Mouse (Mus musculus): ENCODE measurements around the gene Gm5475. TPM values are rescaled to one million over a fixed set of nuclear protein-coding genes. Genes with fewer than 3 reads are reported as not detected.
A peak's percentile ranks its signal among the peaks of the same experiment; 100 is the strongest.

Gm5475 gene
- polyA plus RNA-seq, 1 experiment from 2014 or later: not detected

GRCm38 (mm10) chr15:100467738-100468137 is 45.8 kb downstream of the Gm5475 start:
- peak overlapping the region; percentile 94 for H3K4me2 ChIP-seq (ENCODE audit: low read depth, low read length)
- no peak overlapping the region for H3K27ac ChIP-seq (ENCODE audit: low read depth, low read length)
- H3K27me3 ChIP-seq (ENCODE audit: control insufficient read depth, insufficient read depth, low read length): no peaks in the 10 kb centered on the region
- H3K9ac ChIP-seq (replicated peaks; ENCODE audit: low read depth, low read length): peak overlapping the region; percentile 70; the same call in 1 of the 2 replicates
- H3K9me3 ChIP-seq (ENCODE audit: control insufficient read depth, low read length): no peaks in the 10 kb centered on the region
- peak overlapping the region; percentile 78; the same call in 1 of the 2 replicates for H3K4me3 ChIP-seq (ENCODE audit: low read depth, low read length)
- no peak for ATAC-seq (ENCODE audit: low read depth)
- H3K4me1 ChIP-seq (ENCODE audit: control insufficient read depth, insufficient read depth, low read length): peaks cover 20% of the 10 kb centered on the region
- WGBS: 50% methylated on average over 7 of the region's 8 CpGs
- H3K36me3 ChIP-seq (ENCODE audit: control insufficient read depth, insufficient read depth, low read length): peaks cover 7% of the 10 kb centered on the region

GRCm38 (mm10) chr15:100468295-100469188 is 46.6 kb downstream of the Gm5475 start, which contains the start of gene Letmd1:
Letmd1 (plus strand) TSS chr15:100469023.
- no peaks in the 10 kb centered on the region for H3K27me3 ChIP-seq (ENCODE audit: control insufficient read depth, insufficient read depth, low read length)
- WGBS: 2% methylated on average over 78 of the region's 84 CpGs
- H3K4me1 ChIP-seq (ENCODE audit: control insufficient read depth, insufficient read depth, low read length): peaks cover 20% of the 10 kb centered on the region
- peak within 1 kb of the TSS; percentile 78 for H3K4me3 ChIP-seq (ENCODE audit: low read depth, low read length)
- H3K36me3 ChIP-seq (ENCODE audit: control insufficient read depth, insufficient read depth, low read length): peaks cover 14% of the 10 kb centered on the region
- peak; percentile 95 for ATAC-seq (ENCODE audit: low read depth)
- H3K4me2 ChIP-seq (ENCODE audit: low read depth, low read length): peak within 1 kb of the TSS; percentile 94
- H3K9me3 ChIP-seq (ENCODE audit: control insufficient read depth, low read length): no peaks in the 10 kb centered on the region
- H3K9ac ChIP-seq (replicated peaks; ENCODE audit: low read depth, low read length): peak within 1 kb of the TSS; percentile 70
- H3K27ac ChIP-seq (ENCODE audit: low read depth, low read length): peak within 1 kb of the TSS; percentile 81

- no peaks in the 10 kb centered on the region for H3K27me3 ChIP-seq (ENCODE audit: control insufficient read depth, insufficient read depth, low read length)
- 1% methylated on average over 19 of the region's 19 CpGs for WGBS
- 0 out of 2 replicates have a peak, but pooled peaks have one; percentile 18 for ATAC-seq (ENCODE audit: low read depth)
- H3K9me3 ChIP-seq (ENCODE audit: control insufficient read depth, low read length): no peaks in the 10 kb centered on the region
- peak overlapping the region; percentile 78 for H3K4me3 ChIP-seq (ENCODE audit: low read depth, low read length)
- peaks cover 18% of the 10 kb centered on the region for H3K36me3 ChIP-seq (ENCODE audit: control insufficient read depth, insufficient read depth, low read length)
- H3K9ac ChIP-seq (replicated peaks; ENCODE audit: low read depth, low read length): peak overlapping the region; percentile 70
- peaks cover 20% of the 10 kb centered on the region for H3K4me1 ChIP-seq (ENCODE audit: control insufficient read depth, insufficient read depth, low read length)
- peak overlapping the region; percentile 94 for H3K4me2 ChIP-seq (ENCODE audit: low read depth, low read length)
- peak overlapping the region; percentile 81 for H3K27ac ChIP-seq (ENCODE audit: low read depth, low read length)
Observed at GRCm38 (mm10) chr15:100469189-100469545, 47.2 kb downstream of the Gm5475 start.

DNA sequence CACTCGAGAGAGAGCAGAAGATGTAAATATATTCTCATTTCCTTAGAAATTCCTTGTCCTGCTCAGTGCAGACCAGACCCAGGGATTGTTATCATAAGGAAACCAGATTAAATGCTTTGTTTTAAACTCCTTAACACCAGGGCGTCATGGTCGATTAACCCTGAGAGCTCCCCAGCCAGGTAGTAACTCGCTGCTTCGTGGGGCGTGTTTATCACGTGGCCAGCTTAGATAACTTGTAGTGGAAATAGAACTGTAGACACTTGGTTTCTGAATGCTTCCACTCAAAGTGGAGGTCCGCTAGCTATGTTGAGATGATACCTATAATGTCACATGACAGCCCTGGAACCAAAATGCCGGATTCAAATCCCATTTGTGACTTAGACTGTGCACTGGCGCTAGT is 48.1 kb downstream of the Gm5475 start:
- H3K9me3 ChIP-seq (ENCODE audit: control insufficient read depth, low read length): no peaks in the 10 kb centered on the region
- no peak overlapping the region for H3K27ac ChIP-seq (ENCODE audit: low read depth, low read length)
- peaks cover 22% of the 10 kb centered on the region for H3K36me3 ChIP-seq (ENCODE audit: control insufficient read depth, insufficient read depth, low read length)
- peaks cover 20% of the 10 kb centered on the region for H3K4me1 ChIP-seq (ENCODE audit: control insufficient read depth, insufficient read depth, low read length)
- H3K27me3 ChIP-seq (ENCODE audit: control insufficient read depth, insufficient read depth, low read length): no peaks in the 10 kb centered on the region
- H3K4me3 ChIP-seq (ENCODE audit: low read depth, low read length): peak overlapping the region; percentile 78
- no peak for ATAC-seq (ENCODE audit: low read depth)
- H3K4me2 ChIP-seq (ENCODE audit: low read depth, low read length): peak overlapping the region; percentile 94
- 73% methylated on average over 10 of the region's 10 CpGs for WGBS
- no peak overlapping the region for H3K9ac ChIP-seq (replicated peaks; ENCODE audit: low read depth, low read length)

DNA sequence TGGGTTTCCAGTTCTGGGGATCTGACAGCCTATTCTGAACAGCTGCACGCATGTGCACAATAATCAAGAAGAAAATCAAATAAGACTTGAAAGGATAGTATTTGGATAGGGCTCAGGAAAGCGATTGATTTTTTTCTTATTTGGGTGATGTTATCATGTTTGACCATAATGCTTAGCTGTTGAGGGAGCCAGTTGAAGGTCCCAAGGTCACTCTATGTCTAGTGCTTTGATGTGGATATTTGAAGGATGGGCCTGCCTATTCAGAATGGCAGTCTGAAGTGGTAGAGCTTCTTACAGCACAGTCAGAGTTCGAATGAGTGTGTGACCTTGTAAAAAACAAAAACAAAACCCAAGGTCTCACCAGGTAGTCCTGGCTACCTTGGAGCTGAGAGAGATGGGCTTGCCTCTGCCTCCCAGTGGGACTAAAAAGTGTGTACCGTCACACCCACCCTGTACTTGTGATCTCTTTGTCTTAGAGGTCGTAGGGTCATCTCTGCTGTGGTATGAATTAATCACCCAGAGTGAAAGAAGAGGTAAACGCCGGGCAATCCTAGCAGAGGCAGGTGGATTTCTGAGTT is 52.1 kb downstream of the Gm5475 start:
- no peak overlapping the region for H3K4me2 ChIP-seq (ENCODE audit: low read depth, low read length)
- H3K36me3 ChIP-seq (ENCODE audit: control insufficient read depth, insufficient read depth, low read length): peaks cover 57% of the 10 kb centered on the region

More for the DNA sequence above, 52.1 kb downstream of the Gm5475 start:
- Histone ChIP-seq H3K9ac (replicated peaks; ENCODE audit: low read depth, low read length) (no peak overlapping the region), H3K27ac (ENCODE audit: low read depth, low read length) (no peak overlapping the region), H3K27me3 (ENCODE audit: control insufficient read depth, insufficient read depth, low read length) (no peaks in the 10 kb centered on the region), H3K4me1 (ENCODE audit: control insufficient read depth, insufficient read depth, low read length) (peaks cover 11% of the 10 kb centered on the region), H3K9me3 (ENCODE audit: control insufficient read depth, low read length) (no peaks in the 10 kb centered on the region), H3K4me3 (ENCODE audit: low read depth, low read length) (no peak overlapping the region)
- ATAC-seq (ENCODE audit: low read depth): no peak
- WGBS: 80% methylated on average over 7 of the region's 7 CpGs

Other genes starting within 250 kb of the Gm5475 start
- gene Atf1, start 194.3 kb upstream of the Gm5475 start, polyA plus RNA-seq (2014; fragmentation: Nextera tagmentation; extraction: Ambion mirVana): 14.6 TPM in 2 replicates
- not detected in 2 replicates for gene Tmprss12, start 141.3 kb upstream of the Gm5475 start, polyA plus RNA-seq (2014; fragmentation: Nextera tagmentation; extraction: Ambion mirVana)
- 2.8 and 3.6 TPM in 2 replicates for gene Mettl7a1, start 118.0 kb upstream of the Gm5475 start, polyA plus RNA-seq (2014; fragmentation: Nextera tagmentation; extraction: Ambion mirVana)
- 0.17 and 1.2 TPM in 2 replicates for gene Mettl7a3, start 87.2 kb upstream of the Gm5475 start, polyA plus RNA-seq (2014; fragmentation: Nextera tagmentation; extraction: Ambion mirVana)
- gene Methig1, start 69.0 kb upstream of the Gm5475 start, polyA plus RNA-seq (2014; fragmentation: Nextera tagmentation; extraction: Ambion mirVana): 0.42 and 1.2 TPM in 2 replicates
- gene Mettl7a2, start 68.9 kb upstream of the Gm5475 start, polyA plus RNA-seq (2014; fragmentation: Nextera tagmentation; extraction: Ambion mirVana): not detected in 2 replicates
- gene Higd1c, start 57.6 kb upstream of the Gm5475 start, polyA plus RNA-seq (2014; fragmentation: Nextera tagmentation; extraction: Ambion mirVana): 1.8 TPM in 1 of 2 replicates, not detected in the other
- gene Slc11a2, start 2.9 kb downstream of the Gm5475 start, polyA plus RNA-seq (2014; fragmentation: Nextera tagmentation; extraction: Ambion mirVana): 20.5 and 21.4 TPM in 2 replicates
- gene Letmd1, start 46.9 kb downstream of the Gm5475 start, polyA plus RNA-seq (2014; fragmentation: Nextera tagmentation; extraction: Ambion mirVana): 56.7 and 62.5 TPM in 2 replicates
- 43.0 and 50.0 TPM in 2 replicates for gene Csrnp2, start 73.3 kb downstream of the Gm5475 start, polyA plus RNA-seq (2014; fragmentation: Nextera tagmentation; extraction: Ambion mirVana)
- 32.0 and 33.4 TPM in 2 replicates for gene Tfcp2, start 129.9 kb downstream of the Gm5475 start, polyA plus RNA-seq (2014; fragmentation: Nextera tagmentation; extraction: Ambion mirVana)
- gene Pou6f1, start 177.8 kb downstream of the Gm5475 start, polyA plus RNA-seq (2014; fragmentation: Nextera tagmentation; extraction: Ambion mirVana): 47.6 and 49.7 TPM in 2 replicates
- gene Dazap2, start 193.2 kb downstream of the Gm5475 start, polyA plus RNA-seq (2014; fragmentation: Nextera tagmentation; extraction: Ambion mirVana): 138 and 142 TPM in 2 replicates
- 1.7 and 3.8 TPM in 2 replicates for gene Smagp, start 214.8 kb downstream of the Gm5475 start, polyA plus RNA-seq (2014; fragmentation: Nextera tagmentation; extraction: Ambion mirVana)
- gene Bin2, start 247.4 kb downstream of the Gm5475 start, polyA plus RNA-seq (2014; fragmentation: Nextera tagmentation; extraction: Ambion mirVana): 1.4 and 2.9 TPM in 2 replicates

All from neural tube, embryonic 14.5 days (tissue).